ENCODE assay signal across 14 mouse cellular contexts in genomic region chr15:56858627-56859334, GRCm38 (mm10).
A peak's percentile ranks its signal among the peaks of the same experiment; 100 is the strongest.
DNase-seq lines count a peak whose midpoint lies in the region; ATAC-seq lines count a peak whose summit lies in the region.
"Had no signal": no experiment of that assay in that cellular context is flagged by ENCODE, and none has a peak within 500 bp of the region (broad histone marks: within the 10 kb centered on the region; RNA-seq: fewer than 3 reads in every experiment).

No protein-coding gene starts in this region.

- peak; percentile 63 for ATAC-seq in kidney, embryonic 14.5 days (ENCODE audit: low FRiP score, low TSS enrichment)
- ATAC-seq: forebrain, embryonic 15.5 days; intestine, embryonic 16.5 days had no signal

- H3K27ac ChIP-seq in kidney, embryonic 14.5 days (ENCODE audit: low read depth, low read length), result peak overlapping the region; percentile 19; the same call in 1 of the 2 replicates
- H3K27ac ChIP-seq in limb, embryonic 10.5 days, result no peak overlapping the region
- H3K27ac ChIP-seq: forebrain, embryonic 15.5 days; heart, embryonic 15.5 days; lung, embryonic 15.5 days had no signal

- H3K9ac ChIP-seq in kidney, embryonic 14.5 days (ENCODE audit: low read depth, low read length), result no peak overlapping the region
- H3K9ac ChIP-seq: forebrain, embryonic 15.5 days; heart, embryonic 15.5 days; lung, embryonic 15.5 days had no signal

- H3K9me3 ChIP-seq in kidney, embryonic 14.5 days (ENCODE audit: control insufficient read depth, low read length), result no peaks in the 10 kb centered on the region
- no peaks in the 10 kb centered on the region for H3K9me3 ChIP-seq in limb, embryonic 10.5 days (replicated peaks)
- H3K9me3 ChIP-seq: forebrain, embryonic 15.5 days; heart, embryonic 15.5 days; lung, embryonic 15.5 days had no signal

- H3K36me3 ChIP-seq in kidney, embryonic 14.5 days (ENCODE audit: control insufficient read depth, insufficient read depth, low read length), result no peaks in the 10 kb centered on the region
- no peaks in the 10 kb centered on the region for H3K36me3 ChIP-seq in limb, embryonic 10.5 days
- H3K36me3 ChIP-seq: forebrain, embryonic 15.5 days; heart, embryonic 15.5 days; lung, embryonic 15.5 days had no signal

- no peaks in the 10 kb centered on the region for H3K27me3 ChIP-seq in kidney, embryonic 14.5 days (ENCODE audit: control insufficient read depth, insufficient read depth, low read length)
- no peaks in the 10 kb centered on the region for H3K27me3 ChIP-seq in limb, embryonic 10.5 days (ENCODE audit: low read depth, poor library complexity, severe bottlenecking)
- H3K27me3 ChIP-seq: forebrain, embryonic 15.5 days; heart, embryonic 15.5 days; lung, embryonic 15.5 days had no signal

- 27% methylated on average over 4 of the region's 4 CpGs for WGBS in kidney, embryonic 14.5 days
- WGBS in limb, embryonic 10.5 days, result 31% methylated on average over 4 of the region's 4 CpGs

- H3K4me1 ChIP-seq in kidney, embryonic 14.5 days (ENCODE audit: control insufficient read depth, insufficient read depth, low read length), result peaks cover 4% of the 10 kb centered on the region; the same call in 1 of the 2 replicates
- H3K4me1 ChIP-seq in limb, embryonic 10.5 days, result peaks cover 29% of the 10 kb centered on the region
- H3K4me1 ChIP-seq: forebrain, embryonic 15.5 days; lung, embryonic 15.5 days had no signal

- H3K4me3 ChIP-seq in kidney, embryonic 14.5 days (ENCODE audit: low read length), result no peak overlapping the region
- no peak overlapping the region for H3K4me3 ChIP-seq in limb, embryonic 10.5 days
- H3K4me3 ChIP-seq: forebrain, embryonic 15.5 days; heart, embryonic 15.5 days; lung, embryonic 15.5 days had no signal

- H3K4me2 ChIP-seq in kidney, embryonic 14.5 days (replicated peaks; ENCODE audit: low read depth, low read length), result no peak overlapping the region
- H3K4me2 ChIP-seq: forebrain, embryonic 15.5 days; heart, embryonic 15.5 days; lung, embryonic 15.5 days had no signal

- no peak for DNase-seq in kidney, adult 8-10 months
- DNase-seq in urinary bladder, postnatal 14 days (ENCODE audit: low spot score), result peak; percentile 5
- no peak for DNase-seq in urinary bladder, postnatal 25 days (ENCODE audit: low spot score)
- DNase-seq in limb, embryonic 10.5 days (ENCODE audit: low spot score), result peak; percentile 47
- no peak for DNase-seq in MN1 (ENCODE audit: low spot score)
- DNase-seq in retina, embryonic 14.5 days (ENCODE audit: low spot score), result no peak
- DNase-seq: adrenal gland, adult 2 months; cerebellum, adult 9-11 months; spleen, adult 18-20 months had no signal

Comparison
In these comparisons a context has a peak if more than half of its experiments do, and no peak if none do; other contexts are left out.
1. DNase-seq: peak in urinary bladder, postnatal 14 days (single experiment) and limb, embryonic 10.5 days (single experiment); none in kidney, adult 8-10 months (0 of 2), urinary bladder, postnatal 25 days (single experiment), MN1 (single experiment) and retina, embryonic 14.5 days (single experiment).